Mouse (Mus musculus): ENCODE measurements around the gene Csmd2.

The Csmd2 gene

DNA sequence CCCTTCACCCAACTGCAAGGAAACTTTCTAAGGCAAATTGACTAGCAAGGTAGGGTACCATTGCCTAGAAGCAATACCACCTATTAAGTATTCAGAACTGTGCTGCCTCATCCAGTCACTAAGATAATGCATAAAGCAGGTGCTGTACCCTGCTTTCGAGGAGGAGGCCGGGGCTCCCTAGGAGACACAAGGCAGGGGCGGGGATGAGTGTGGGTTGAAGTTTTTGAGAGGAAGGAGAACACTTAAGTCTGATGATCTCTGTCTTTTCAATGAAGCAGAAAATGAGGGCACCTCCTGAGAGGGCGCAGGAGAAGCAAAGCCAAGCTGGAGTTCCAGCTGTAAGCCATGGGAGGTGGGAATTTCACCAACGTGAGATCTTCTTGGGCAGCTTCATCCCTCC lies 271.6 kb downstream of the Csmd2 start:
- no peak for DNase-seq

DNA sequence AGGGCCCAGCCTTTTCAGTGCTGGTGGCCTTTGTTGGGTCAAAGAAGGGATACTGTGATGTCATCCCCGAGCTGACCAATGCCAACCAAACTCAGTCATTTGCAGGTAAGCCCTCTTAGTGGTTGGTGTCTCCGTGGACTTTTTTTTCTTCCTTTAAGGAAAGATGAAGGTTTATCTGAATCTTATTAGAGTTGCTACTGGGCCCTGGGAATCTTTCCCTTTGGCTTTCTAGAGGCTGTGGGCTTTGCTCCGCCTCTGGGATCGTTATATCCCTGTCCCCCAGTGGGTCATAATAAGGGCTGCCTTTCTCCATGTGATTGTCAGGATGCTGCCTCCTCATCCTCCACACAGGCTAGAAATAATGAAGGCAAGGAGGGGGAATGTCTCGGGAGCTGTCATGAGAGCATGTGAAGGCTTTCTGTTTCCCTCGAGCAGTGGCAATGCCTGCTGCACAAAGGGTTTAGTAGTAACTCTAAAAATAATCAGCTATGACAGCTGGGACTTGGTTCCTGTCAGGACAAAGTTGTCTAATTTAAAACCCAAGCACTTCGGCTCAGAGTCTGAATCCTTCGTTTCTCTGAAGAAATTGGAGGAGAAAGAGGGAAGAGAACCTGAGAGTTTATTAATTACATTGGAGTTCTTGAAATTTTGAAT lies 273.4 kb downstream of the Csmd2 start, which contains the start of gene Hmgb4:
Gene Hmgb4, minus strand, starts transcription at position 51 of the 654 bp plus-strand sequence.
- no peak for DNase-seq

DNA sequence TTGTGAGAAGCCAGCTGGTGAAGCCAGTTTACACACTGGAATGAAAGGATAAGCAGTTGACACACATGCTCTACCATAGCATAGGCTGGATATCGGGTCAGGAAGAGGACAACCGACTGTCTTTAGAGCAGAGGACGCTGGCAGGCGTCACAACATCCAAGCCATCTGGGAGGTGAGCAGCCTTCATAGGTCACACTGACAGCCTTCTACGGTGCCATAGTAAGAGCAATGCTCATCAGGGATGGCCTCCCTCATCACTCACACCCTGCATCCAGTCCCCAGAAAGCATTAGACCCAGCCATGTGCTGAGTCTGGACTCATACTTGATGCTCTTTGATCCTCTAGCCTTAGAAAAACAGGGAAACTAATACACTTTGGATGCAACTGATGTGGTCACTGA lies 276.8 kb downstream of the Csmd2 start:
- DNase-seq, result no peak

DNA sequence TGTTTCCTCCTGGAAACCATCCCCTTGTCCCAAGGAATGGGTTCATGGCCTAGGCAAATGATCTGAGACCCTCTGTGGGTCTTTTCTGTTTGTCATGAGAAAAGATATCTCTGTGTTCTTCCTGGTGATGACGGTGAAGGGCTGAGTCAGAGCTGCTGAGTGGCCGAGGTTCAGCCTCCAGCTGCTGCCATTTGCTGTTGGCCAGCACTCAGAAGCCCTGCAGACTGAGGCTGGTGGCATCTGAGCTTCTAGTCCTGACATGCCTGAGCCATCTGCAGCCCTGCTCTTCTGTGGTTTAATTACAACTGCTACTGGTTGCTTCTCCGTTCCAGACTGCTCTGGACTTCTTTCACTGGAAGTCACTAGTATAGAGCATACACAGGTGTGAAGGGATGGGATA lies 277.7 kb downstream of the Csmd2 start:
- DNase-seq, result no peak

DNA sequence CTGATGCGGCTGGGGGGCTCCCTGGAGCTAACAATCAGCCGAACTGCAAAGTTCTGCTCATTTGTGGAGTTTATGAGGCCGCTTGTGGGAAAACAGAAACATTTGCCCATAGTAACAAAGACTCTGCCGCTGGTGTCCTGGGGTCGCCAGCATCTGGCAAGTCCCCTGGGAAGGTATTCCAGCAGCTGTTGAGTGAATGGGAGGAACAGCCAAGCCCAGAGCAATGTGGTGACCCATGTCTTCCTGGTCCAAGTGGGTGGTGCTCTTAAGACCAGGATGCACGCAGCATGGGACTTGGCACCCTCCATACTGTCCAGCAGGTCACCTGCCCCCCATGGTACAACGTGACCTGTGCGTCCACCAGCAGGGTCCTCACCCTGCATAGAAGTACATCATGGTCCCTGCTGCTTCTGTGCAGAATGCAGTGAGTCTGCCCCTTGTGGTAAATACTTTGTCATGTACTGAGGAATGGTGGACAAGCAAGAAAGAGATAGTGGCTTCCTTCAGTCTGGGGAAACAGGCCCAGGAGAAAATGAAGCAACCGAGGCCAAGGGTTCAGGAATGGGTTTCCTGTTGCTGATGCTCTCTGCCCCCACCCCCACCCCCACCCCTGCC lies 281.7 kb downstream of the Csmd2 start:
- no peak for DNase-seq

DNA sequence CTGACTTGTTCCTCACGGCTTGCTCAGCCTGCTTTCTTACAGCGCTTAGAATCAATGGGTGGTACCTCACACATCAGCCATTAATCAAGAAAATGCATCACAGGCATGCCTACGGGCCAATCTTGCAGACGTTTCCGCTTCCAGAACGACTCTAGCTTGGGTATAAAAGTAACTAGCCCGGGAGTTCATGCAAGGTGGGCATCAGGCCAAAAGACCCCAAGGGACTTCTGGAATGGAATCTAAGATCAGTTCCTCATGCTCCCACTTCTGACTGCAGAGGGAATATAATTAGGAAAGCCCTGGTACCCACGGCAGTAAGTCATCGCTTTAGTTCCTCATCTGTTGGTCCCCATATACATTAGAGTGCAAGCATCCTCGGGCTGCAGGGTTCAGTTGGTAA lies 282.5 kb downstream of the Csmd2 start:
- DNase-seq, result no peak

DNA sequence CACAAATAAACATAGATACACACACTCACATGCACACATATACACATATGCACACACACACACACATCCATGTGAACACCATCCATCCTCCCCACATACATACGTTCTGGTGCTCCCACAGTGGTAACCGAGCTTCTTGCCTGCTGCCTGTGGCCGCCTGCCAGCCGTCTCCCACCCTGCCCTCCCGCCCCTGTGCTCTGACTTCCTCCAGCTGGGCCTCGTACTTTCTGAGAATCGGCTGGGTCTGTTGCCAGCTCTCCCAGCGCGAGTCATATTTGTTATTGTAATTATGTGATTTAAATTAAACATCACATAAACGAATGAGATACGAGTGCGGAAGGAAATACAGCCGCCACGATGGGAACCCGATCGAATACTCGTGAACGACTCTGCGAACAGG lies 283.3 kb downstream of the Csmd2 start:
- DNase-seq, result no peak

DNA sequence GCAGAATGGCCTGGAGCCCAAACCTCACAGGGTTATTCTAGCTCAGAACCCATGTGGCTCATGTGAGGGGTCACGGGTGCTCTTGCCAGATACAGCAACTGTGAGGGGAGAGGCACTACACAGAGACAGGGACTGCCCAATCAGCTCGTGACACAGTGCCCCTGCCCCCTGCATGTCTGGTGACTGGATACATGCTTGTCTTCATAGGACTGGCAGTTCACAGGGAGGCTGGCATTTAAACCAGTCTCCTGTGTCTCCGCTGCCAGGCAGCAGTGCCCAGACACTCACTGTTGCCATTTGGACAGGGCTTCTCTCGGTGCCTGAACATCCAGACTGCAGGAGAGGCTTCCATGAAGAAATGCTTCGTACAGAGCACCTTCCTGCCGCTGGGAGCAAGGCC lies 284.8 kb downstream of the Csmd2 start:
- no peak for DNase-seq

- no peak for DNase-seq
These were observed 285.5 kb downstream of the Csmd2 start for GRCm38 (mm10) chr4:128273146-128273545.

GRCm38 (mm10) chr4:128275116-128275515 lies 287.5 kb downstream of the Csmd2 start:
- DNase-seq, result no peak

DNA sequence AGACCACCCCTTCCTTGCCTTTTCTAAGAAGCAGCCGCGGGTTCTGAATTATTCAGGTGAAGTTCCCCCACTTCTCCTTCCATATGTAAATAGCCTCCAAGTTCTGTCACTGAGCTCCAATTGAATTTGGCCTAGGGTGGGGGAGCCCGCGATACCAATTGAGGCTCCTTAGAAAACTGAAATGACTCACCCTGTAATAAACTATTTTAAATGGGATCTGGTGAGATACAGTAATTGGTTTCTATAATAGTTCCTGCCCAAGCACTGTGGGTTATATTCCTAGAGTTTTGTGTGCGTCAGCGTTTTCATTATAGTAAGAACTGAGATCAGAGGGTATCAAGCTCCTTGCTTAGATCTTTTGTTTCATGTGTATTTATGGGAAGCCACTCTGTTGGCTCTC lies 287.9 kb downstream of the Csmd2 start:
- no peak for DNase-seq

DNA sequence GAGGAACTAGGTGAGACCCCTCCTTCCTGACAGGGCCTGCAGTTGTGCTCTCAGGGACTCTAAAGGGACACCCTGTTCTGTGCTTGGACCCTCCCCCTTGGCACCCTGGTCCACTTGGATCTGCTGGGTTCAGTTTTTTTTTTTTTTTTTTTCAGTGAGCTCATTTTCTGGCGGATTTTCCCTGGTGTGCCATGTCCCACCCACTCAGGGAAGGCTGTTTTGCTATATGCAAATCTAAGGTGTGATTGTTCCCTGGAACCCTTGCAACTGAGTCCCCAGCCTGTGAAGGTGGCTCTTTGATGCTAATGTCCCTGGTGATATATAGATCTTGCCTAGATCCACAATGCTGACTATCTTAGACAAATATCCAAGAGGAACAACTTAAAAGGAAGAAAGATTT lies 297.4 kb downstream of the Csmd2 start:
- DNase-seq, result no peak

GRCm38 (mm10) chr4:128288095-128288494 lies 300.4 kb downstream of the Csmd2 start:
- no peak for DNase-seq

DNA sequence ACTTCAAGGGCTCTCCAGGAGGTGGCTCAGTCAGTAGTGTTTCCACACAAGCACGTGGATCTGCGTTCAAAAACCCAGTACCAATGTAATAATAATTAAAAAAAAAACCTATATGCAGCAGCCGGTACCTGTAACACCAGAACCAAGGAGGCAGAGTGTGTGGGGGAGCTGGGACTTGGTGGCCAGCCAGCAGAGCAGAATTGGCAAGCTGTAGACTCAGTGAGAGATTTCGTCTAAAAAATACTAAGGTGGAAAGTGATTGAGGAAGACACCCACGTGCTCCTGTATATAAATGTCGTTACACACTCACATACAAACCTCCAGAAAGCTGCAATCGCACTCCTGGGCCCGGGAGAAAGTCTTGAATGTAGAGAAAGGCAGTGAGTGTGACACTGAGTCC lies 316.4 kb downstream of the Csmd2 start:
- DNase-seq, result no peak

GRCm38 (mm10) chr4:128306011-128306410 lies 318.4 kb downstream of the Csmd2 start:
- DNase-seq, result no peak

GRCm38 (mm10) chr4:128315328-128315727 lies 327.7 kb downstream of the Csmd2 start:
- no peak for DNase-seq

DNA sequence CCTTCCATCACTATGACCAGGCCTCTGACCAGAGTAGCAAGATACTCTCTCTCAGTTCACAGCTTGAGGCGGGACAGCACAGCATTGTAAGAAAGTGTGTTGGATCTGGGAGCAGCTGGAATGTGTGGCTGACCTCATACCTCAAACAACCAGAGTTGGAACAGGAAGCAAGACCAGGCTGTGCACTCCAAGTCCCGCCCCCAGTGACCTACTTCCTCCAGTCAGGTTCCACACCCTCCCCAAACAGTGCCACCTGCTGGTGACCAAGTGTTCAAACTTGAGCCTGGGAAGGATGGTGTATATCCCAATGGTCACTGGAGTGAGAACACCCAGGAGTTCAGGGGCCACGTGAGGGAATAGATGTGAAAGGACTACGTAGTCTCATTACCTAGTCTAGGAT lies 330.3 kb downstream of the Csmd2 start:
- no peak for DNase-seq

DNA sequence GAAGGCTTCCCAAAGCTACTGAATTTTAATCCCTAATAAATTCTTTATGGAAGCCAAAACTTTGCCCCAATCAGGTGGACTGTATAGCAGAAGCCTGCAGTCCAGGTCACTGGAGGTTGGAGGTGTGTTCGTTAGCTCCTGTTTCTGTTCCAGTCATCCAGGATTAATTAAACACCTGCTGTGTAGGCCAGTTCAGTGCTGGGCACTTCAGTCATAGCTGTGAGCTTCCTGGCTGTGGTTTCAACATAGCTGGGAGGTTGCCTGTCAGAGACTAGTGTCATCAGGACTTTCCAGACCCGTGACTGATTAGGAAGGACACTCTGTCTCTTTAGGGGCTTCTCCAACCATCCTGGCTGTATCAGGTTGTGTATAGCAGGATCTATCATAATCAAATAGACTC lies 337.9 kb downstream of the Csmd2 start:
- no peak for DNase-seq

DNA sequence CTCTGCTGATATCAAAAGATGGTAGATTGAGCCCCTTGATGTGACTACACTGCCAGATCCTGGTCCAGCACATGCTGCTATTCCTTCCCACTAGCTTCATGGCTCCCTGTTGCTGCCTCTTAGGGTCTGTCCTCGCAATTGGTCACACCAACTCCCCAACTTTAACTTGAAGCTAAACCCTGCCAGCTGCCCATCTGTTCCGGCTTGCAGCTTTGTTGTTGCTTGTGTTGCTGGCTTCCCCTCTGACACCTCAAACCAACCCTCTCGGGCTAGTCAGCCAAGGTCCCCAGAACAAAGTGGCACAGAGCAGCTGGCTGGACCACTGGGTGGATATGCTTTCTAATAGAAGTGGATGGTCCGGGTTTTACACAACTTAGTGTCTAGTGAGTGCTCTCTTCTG lies 339.1 kb downstream of the Csmd2 start:
- no peak for DNase-seq

DNA sequence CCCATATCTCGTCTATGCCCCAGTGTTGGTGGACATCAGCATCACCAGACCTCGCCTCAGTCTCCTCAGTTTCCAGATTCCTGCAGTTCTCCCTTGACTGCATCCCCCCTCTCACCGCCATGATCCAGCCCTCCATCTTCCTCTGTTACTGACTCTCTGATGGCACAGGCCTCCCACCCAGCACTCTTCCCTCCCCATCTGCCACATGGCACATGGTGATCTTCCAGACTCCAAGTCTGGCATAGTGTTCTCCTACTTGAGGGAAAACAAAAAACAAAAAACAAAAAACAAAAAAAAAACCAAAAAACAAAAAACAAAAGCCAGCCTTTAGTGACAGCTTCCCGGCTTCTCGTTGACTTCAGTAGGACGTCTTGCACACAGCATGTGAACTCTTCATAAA lies 339.8 kb downstream of the Csmd2 start:
- no peak for DNase-seq

GRCm38 (mm10) chr4:128330519-128330918 lies 342.9 kb downstream of the Csmd2 start:
- DNase-seq, result no peak

- DNase-seq, result no peak
These were observed 352.8 kb downstream of the Csmd2 start for GRCm38 (mm10) chr4:128340457-128340856.

DNA sequence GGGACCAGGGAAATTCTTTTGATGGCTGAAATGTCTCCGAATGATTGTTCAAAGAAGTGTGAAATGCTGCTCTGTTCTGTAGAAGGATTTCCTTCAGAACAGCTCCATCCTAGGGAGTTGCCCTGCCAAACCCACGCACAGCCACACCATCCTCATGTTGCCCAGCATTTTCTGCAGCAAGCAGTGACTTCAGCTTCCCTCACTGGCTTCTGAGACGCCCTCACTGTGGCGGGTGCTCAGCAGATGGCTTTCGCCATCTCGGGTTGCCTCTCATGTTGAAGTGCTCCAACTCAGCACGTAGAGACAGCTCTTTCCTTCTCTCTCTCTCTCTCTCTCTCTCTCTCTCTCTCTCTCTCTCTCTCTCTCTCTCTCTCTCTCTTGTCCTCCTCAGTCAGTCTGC lies 353.7 kb downstream of the Csmd2 start:
- DNase-seq, result no peak

DNA sequence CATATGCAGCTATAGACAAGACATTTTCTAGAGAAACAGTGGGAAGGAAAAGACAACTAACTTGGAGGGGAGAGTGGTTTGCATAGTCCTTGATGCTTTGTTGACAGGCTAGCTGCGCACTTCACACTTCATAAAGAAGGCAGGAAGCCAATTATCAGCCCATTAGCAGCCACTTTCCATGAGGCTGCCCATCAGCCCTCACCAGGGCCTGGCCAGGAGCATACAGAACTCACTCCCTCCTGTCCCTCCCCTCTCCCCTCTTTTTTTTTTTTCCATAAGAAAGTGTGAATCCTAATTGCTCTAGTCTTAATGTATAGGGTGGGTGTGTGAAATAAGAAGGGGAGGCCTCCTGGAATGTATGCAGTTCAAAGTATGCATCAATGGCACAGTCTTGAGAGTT lies 354.6 kb downstream of the Csmd2 start:
- DNase-seq, result no peak

- no peak for DNase-seq
These were observed 371.1 kb downstream of the Csmd2 start for GRCm38 (mm10) chr4:128358751-128359150.
